Mouse (Mus musculus): ENCODE results near the gene Tedc1. TPM values are rescaled to one million over a fixed set of nuclear protein-coding genes. Genes with fewer than 3 reads are reported as not detected.

The Tedc1 gene
- polyA plus RNA-seq (2012; rRNA removed), result 1.1 and 1.8 TPM in 2 replicates

DNA sequence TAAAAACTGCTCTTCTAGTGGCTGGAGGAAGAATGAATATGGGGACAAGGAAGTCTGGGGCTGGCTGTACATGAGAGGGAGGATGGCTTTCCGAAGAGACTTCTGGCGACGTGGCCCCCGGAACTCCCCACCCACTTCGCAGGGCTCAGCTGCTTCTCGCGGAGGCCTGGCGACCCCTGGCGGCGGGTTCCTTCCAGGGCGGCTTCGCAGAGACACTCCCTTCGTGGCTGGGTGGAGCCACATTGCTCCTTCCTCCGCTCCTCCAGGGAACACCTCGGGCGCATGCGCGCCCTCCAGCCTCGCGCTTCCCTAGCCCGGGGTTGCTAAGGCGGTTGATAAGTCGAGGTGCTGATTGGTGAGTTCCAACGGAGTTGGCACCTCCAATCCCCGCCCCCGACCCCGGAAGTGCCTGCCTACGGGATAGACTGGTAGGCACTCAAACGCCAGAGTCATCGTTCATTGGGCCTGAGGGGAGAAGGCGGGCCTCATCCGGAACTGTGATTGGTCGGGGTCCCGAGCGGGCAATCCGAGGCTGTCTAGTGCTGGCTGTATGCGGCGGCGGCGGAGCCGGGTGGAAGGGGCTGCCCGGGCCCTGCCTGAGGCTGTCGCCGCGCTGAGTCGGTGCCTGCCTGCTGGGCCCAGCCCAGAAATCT is at the start of gene Tedc1:
Gene Tedc1 (plus strand): TSS at position 535 of the 653 bp plus-strand sequence.
- peak; percentile 97 to 100 for DNase-seq (ENCODE audit: extremely low spot score in 1 of 2, low spot score in 1 of 2)

DNA sequence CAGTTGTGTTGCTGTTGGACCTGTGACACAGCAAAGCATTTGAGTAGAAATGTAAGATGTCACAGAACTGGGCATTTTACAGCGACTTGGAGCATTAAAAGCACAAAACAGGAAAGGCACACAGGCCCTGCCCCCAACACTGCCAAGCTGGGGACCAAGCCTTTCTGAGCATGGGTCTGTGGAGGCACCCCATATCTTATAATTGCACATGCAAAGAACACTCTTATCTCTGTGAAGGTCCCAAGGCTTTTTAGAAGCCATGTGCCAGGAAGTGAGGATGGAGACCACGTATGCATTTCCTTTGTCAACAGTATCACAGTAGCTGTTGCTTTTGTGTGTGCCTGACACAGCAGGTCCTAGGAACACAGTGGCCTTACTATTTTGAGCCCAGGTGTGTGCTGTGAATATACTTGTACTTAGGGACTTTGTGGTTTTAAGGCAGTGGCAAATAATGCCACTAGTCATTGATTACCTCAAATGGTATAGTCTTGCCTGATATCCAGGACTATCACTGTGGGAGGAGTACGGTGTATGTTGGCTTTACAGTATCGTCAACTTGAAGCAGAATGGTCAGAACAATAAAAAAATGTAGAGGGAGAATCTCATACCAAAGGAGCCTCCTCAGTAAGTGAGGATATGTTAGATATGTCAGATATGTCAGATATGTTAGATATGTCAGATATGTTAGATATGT is 48.6 kb upstream of the Tedc1 start:
- no peak for DNase-seq (ENCODE audit: extremely low spot score in 1 of 2, low spot score in 1 of 2)

DNA sequence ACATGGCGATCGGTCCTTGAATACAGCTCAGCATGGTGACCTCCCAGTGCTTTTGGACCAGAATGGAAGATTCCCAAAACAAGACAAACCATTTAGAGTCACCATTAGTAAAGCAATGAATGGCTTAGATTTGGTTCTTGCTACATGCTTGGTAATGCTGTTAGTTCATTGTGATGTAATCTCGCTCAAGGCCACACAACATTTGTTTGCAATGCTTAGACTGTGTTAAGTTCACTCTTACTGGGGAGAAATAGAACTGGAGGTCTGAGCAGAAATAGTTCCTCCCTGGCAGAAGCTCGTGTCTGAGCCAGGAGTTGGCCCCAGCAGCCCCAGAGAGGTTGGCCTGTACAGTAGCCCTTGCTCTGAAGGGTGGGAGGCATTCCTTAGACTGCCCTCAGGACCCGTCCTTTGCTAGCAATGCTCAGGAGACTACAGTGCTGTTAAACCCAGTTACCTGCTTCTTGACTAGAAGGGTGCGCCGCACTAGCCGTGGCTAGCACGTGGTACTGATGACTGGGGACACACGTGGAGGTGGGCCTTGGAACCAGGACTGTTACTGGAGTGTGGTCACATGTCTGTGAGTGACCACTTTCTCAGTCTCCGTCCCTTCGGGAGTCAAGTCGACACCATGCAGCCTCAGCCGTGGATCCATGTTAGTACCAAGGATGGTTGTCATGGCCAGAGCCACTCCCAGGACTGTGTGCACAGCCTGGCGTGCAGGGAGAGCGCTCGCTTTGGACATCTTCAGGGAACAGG is 47.5 kb upstream of the Tedc1 start:
- DNase-seq (ENCODE audit: extremely low spot score in 1 of 2, low spot score in 1 of 2), result no peak

DNA sequence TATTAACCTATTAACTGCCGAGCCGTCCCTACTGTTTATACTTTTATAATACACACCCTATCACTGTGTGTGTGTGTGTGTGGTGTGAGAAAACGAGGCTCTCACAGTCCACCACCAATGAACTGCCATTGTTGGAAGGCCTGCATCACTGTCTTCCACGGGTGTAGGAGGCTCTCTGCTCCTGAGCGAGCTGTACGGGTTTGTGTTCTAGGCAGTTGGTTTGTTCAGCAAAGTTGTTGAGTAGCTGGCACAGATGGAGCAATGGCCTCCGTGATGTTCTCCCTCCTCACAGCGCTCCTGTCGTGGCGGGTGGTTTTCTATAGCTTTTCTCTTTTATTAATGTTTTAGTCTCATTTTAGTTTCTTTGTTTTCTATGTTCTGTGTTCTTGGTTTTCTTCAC is 46.4 kb upstream of the Tedc1 start:
- no peak for DNase-seq (ENCODE audit: extremely low spot score in 1 of 2, low spot score in 1 of 2)

DNA sequence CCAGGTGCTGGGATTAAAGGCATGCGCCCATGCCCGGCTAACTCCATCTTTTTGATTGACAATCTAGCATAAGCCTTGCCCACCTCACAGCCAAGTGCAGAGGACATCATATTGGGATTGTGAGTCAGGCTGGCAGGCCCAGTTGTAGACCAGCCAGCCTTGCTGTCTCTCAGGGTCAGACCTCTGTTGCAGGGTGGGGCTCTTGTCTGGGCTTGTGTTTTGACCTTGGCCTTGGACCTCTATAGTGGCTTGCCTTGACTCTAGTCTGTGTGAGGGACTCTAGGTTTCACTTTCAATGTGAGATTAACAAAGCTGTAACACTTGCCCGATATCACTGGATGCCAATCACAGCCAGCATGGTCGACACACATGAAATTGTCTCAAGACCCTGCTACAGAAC is 42.1 kb upstream of the Tedc1 start:
- no peak for DNase-seq (ENCODE audit: extremely low spot score in 1 of 2, low spot score in 1 of 2)

DNA sequence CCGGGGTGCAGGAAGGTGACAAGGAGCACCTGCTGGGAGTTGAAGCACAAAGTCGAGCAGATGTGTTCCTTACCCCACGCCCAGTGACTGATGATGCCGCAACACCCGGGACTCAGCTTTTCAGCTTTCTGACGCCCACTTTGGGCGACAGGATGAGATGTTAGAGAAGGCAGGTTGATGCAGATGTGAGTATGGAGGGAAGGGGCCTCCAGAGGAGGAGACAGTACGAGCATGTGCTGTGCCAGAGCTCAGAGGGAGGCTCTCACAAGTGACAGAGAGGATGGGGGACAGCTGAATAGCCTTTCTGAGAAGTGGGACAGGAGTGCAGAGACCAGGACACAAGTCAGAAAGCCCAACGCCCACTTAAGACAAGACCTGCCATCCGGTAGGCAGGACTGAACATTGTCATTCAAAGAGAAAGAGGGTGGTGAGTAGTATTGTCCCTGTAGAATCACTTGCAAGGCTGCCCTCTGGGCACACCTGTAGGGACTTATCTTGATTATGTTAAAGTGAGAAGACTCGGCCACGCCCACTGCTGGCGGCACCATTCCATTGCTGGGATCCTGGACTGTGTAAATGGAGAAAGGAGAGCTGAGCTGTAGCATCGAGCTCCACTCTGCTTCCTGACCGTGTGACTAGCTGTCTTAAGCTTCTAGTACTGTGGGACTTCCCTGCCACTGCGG is 41.2 kb upstream of the Tedc1 start:
- DNase-seq (ENCODE audit: extremely low spot score in 1 of 2, low spot score in 1 of 2), result no peak

DNA sequence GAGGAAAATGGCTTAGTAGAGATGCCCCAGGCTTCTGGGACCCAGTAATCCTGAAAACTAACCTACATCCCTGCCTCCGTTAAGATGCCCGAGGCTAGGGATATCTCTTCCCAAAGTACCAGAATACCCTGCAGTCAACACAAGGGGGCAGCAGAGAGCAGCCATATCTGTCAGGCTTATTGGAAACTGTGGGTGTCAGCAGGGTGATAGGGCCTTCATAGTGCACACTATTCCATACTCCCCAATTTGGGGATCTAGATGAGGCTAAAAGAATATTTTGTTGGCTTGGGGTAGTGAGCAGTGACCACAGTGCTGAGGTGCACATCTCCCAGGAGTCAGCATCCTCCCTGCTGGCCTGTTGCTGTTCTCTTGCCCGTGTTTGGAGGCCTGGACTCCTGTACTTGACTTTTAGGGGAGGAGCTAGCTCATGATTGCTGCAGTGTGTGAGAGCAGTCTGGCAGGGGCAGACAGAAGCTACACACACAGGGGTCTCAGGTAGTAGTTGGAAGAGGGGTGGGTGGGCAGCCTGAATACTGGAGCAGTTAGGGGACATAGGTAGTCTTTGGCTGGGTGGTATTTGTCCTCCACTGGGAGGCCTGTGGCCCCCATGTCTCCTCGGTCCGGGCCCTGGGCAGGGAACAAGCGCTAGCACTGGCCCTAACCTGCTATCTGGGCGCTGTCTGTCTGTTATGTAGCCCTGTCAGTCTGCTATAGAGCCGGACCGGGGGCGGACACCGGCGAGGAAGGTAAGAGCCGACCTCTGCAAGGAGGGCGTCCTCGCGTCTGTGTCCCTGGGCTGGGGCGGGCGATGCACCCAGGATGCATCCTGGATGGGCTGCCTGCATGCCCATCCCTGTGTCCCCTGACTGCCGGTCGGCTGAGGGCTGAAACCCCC is 36.5 kb upstream of the Tedc1 start:
- DNase-seq (ENCODE audit: extremely low spot score in 1 of 2, low spot score in 1 of 2), result peak; percentile 53 to 93

DNA sequence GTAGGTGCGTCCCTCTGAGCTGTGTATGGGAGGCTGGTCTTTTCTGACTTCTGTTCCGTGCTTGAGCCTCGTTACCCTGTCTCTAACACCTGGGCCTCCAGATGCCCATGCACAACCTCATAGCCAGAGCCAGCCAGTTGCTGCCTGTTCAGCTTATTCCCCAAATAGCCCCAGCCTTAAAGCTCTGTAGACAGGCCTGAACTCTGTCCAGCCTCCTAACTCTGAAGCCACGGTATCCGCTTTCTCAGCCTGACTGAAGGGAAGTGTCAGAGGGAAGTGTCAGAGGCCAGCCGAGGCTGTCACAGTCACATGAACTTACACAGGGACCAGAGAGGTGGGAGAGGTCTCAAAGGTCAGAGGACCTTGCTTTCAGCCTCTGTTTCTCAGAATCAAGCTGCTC is 31.5 kb upstream of the Tedc1 start:
- no peak for DNase-seq (ENCODE audit: extremely low spot score in 1 of 2, low spot score in 1 of 2)

DNA sequence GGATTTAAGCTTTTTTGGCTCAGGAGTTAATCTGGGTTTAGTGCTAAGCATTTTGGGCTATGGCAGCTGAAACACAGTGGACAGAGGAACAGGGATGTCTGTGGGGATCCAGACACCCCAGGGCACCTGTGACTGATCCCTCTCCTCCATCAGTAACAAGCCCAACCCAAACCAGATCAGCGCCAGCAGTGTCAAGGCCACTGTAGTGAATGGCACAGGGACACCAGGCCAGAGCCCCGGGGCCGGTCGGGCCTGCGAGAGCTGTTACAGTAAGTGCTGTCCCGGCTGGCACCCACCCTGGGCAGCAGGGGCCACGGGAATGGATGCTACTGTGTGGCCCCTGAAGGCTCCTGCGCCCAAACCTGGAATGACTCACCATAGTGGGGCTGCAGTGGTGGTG is 25.5 kb upstream of the Tedc1 start:
- no peak for DNase-seq (ENCODE audit: extremely low spot score in 1 of 2, low spot score in 1 of 2)

DNA sequence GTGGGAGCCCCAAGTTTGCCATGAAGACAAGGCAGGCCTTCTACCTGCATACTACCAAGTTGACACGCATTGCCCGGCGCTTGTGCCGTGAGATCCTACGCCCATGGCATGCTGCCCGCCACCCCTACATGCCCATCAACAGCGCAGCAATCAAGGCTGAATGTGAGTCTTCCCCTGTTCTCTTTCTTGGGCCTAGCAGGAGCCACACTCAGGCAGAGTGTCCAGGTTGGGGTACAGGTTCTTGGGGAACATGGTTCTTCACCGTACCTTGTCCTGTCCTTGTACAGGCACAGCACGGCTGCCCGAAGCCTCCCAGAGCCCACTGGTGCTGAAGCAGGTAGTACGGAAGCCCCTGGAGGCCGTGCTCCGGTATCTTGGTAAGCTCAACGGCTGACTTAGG is 24.6 kb upstream of the Tedc1 start:
- DNase-seq (ENCODE audit: extremely low spot score in 1 of 2, low spot score in 1 of 2), result no peak

DNA sequence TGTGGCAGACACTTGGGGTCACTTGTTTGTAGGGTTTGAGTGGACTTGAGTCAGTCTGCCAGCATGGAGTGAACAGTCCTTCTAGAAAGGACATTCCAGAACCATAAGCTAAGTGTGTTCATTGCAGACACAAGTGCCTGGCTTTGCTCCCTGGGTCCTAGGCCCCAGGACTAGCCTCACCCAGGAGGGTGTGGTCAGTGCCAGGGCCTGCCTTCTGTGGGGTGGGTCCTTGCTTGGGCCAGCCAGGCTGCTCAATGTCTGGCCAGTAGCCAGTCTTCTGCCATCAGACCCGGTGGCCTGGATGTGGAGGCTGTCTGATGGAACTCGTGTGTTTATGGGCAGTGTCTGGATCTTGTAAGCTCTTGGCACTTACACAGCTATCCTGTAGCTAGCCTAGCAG is 23.7 kb upstream of the Tedc1 start:
- DNase-seq (ENCODE audit: extremely low spot score in 1 of 2, low spot score in 1 of 2), result no peak

DNA sequence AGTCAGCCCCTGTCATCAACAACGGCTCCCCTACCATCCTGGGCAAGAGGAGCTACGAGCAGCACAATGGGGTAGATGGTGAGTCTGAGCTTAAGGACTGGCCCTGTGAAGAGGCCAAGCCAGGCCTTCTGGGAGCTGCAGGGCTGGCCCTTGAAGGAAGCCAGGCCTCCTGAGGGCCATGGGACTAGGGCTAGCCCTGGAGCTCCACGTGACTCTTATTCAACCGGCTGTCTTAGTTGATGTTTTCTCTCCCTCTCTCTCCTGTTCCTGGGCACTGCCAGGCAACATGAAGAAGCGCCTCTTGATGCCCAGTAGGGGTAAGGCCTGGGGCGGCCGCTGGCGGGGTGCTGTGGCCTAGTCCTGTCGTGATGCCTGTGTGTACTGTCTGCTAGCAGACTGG is 23.0 kb upstream of the Tedc1 start:
- no peak for DNase-seq (ENCODE audit: extremely low spot score in 1 of 2, low spot score in 1 of 2)

DNA sequence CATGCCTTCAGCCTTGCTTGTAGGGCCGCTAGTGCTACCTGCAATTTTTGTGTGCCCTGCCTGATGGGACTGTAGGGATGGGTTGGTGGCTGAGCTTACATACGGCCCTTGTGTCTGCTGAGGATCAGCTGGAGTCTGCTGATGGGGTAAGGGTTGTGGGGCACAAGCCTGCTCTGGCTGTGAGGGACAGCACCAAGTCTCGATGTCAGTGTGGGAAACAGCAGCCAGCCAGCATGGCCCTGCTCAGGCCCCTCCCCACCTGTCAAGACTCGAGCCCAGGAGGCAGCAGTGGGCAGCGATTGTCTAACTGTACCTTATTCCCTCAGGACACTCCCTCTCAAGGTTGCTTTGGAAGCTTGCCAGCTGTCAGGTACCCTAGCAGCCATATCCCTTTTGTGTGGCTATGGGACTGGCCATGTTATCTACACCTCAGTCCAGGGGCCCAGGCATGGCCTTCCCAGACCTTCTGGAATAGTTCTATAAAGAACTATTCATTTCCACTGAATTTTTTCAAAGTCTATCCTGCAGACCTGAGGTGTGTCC is 22.3 kb upstream of the Tedc1 start:
- no peak for DNase-seq (ENCODE audit: extremely low spot score in 1 of 2, low spot score in 1 of 2)

DNA sequence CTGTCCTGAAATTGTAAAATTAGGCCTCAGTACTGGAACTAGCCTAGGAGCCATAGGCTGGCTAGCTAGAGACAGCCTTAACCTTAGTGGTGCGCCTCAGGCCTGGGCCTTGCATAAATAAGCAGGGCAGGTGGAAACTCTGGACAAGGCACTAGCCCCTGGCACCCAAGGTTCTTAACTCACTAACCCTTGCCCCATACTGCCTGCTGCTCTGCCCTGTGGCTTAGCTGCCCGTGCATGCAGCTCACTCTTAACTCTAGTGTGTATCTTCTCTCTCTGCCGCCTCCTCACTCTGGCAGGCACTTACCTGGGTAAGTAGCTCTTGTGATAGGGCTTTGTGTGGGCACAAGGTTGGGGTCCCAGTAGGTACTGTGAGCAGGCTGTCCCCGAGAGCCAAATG is 21.7 kb upstream of the Tedc1 start:
- DNase-seq (ENCODE audit: extremely low spot score in 1 of 2, low spot score in 1 of 2), result no peak

DNA sequence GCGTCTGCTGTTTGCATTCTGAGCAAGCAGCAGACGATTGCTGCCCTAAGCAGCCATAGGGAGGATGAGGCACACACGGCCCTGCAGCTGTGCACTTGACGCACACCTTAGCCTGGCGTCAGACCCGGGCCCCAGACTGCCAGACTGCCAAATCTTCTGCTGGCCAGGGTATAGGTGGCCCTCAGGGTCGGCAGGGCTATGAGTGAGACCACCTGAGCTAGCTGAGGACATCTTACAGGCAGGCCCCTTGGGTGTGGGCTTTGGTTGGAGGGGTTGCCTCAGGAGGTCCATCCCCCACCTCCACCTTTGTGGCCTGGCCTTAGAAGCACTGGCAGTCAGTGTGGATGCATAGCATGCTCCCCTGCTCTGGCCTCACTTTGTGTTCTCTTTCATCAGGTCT is 20.8 kb upstream of the Tedc1 start:
- no peak for DNase-seq (ENCODE audit: extremely low spot score in 1 of 2, low spot score in 1 of 2)

DNA sequence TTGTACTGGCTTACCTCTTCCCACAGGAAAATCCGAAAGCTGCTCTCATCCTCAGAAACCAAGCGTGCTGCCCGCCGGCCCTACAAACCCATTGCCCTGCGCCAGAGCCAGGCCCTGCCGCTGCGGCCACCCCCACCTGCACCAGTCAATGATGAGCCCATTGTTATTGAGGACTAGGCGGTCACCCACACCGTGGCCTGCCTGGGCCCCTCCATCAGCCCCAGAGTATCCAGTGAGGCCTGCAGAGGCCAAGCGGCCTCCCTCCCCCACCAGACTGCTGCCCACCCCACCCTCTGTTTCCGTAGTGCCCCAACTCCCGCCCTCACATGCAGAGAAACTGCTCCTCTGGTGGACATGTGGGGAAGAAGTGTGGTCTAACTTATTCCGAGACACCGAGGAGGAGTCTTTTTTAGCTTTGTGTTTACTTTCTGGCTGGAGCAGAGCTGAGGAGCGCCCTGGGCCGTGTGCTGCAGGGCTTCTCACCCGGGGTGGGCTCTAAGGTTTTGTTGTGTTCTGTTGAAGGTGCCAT is 19.7 kb upstream of the Tedc1 start:
- DNase-seq (ENCODE audit: extremely low spot score in 1 of 2, low spot score in 1 of 2), result no peak

DNA sequence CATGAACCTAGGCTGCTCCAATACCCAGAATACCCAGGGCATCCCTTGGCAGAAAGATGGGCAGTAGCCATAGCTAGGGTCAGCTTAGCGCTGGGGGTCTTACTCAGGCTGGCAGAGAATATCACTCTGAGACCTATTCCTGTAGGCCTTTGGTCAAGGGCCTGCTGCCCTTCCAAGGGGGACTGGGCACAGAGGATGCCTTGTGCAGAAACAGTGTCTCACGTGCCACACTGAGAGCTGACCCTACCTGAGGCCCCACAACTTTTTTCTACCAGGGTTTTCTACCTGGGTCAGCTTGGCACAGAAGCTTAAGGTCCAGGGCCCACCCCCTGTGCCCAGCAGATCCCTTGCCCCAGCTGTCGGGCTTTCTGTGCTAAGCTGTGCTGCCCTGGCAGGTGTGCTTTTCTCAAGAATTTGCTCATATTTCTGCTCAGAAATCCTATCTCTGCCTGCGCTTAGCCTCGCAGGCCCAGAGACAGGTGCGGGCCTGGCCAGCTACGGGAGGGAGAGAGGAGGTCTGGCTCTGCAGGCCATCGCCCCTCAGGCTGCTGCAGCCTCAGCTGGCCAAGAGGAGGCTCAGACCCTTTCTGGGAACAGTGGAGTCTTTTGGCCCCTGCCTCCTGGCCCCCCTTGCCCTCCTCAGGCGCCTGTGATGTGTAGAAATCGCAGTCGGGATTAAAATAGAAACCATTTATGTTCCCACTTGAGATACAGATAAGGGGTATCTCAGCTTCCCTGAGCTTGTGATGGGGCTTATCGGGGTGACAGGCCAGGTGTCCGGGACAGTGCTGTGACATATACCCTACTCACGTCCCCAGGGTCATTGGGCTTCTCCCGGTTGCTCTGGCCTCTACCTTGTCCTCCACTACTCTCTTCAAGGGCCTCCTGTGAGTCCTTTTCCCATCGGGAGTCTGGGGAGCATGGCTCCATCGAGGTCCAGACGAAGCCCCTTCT is 18.7 kb upstream of the Tedc1 start:
- DNase-seq (ENCODE audit: extremely low spot score in 1 of 2, low spot score in 1 of 2), result no peak

DNA sequence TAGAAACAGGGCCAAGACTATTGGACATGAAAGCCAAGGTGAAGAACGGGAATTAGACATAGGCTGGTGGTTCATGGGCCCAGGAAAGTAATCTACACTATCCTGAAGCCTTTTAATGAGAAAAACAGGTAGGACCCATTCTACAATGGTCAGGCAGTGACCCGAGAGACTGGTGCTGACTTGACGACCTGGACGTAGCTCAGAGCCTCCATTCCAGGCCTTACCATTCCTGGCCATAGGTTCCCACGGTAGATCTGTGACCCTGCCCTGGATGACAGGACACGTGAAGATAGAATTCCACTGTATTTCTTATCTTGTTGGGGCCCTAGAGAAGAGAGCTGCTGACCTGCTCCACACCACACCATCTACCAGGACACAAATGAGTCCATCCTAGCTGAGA is 17.9 kb upstream of the Tedc1 start:
- no peak for DNase-seq (ENCODE audit: extremely low spot score in 1 of 2, low spot score in 1 of 2)

All from frontal cortex, adult 2 months (tissue).